Comparison of ENCODE assay signal across 8 mouse cellular contexts in genomic region chr11:67911074-67911473, GRCm38 (mm10).
"Had no signal": no experiment of that assay in that cellular context is flagged by ENCODE, and none has a peak within 500 bp of the region (broad histone marks: within the 10 kb centered on the region; RNA-seq: fewer than 3 reads in every experiment).

No protein-coding gene starts in this region.

- DNase-seq: kidney, adult 2 months; kidney, postnatal 14 days; lung, embryonic 14.5 days; lung, postnatal 10 days; right cerebral cortex, postnatal 4 days; spleen, adult 18-20 months; thymus, adult 2 months; thymus, postnatal 25 days had no signal
